Mouse (Mus musculus): ENCODE measurements around the gene Abhd15. TPM values are rescaled to one million over a fixed set of nuclear protein-coding genes. Genes with fewer than 3 reads are reported as not detected.
"Not testable (repeated sequence)": the region's sequence is repeated elsewhere in the genome, so short reads cannot be mapped to it uniquely, and the experiment has no call there.

Gene Abhd15
- polyA plus RNA-seq, 1 experiment from 2014 or later = 1.6 TPM

- H3K27ac ChIP-seq (replicated peaks in 1 of 2; ENCODE audit: control insufficient read depth in 1 of 2, insufficient read depth in 1 of 2, low read depth in 2 of 2, low read length in 2 of 2) = no peak overlapping the region
- ATAC-seq (ENCODE audit: insufficient number of reproducible peaks, insufficient read depth, low FRiP score, low read depth) = no peak
- H3K9ac ChIP-seq (ENCODE audit: low read length) = no peak overlapping the region
- 57% methylated on average over 5 of the region's 5 CpGs for WGBS
- no peaks in the 10 kb centered on the region for H3K36me3 ChIP-seq (ENCODE audit: control insufficient read depth, insufficient read depth, low read length)
- H3K4me3 ChIP-seq (ENCODE audit: control insufficient read depth in 1 of 2, insufficient read depth in 1 of 2, low read depth in 1 of 2, low read length in 2 of 2) = no peak overlapping the region
- H3K4me2 ChIP-seq (ENCODE audit: low read length) = no peak overlapping the region
- no peaks in the 10 kb centered on the region for H3K9me3 ChIP-seq (ENCODE audit: control insufficient read depth, low read length)
- H3K4me1 ChIP-seq (ENCODE audit: control insufficient read depth in 2 of 2, insufficient read depth in 2 of 2, low read length in 2 of 2) = peaks cover 2 to 3% of the 10 kb centered on the region in 2 experiments; a peak in 2 of 4 replicates
- H3K27me3 ChIP-seq (ENCODE audit: control insufficient read depth, insufficient read depth, low read length) = peaks cover 5% of the 10 kb centered on the region
These were observed 5.9 kb downstream of the Abhd15 start for GRCm38 (mm10) chr11:77520601-77521529.

- no peak for ATAC-seq (ENCODE audit: insufficient number of reproducible peaks, insufficient read depth, low FRiP score, low read depth)
- Histone ChIP-seq H3K9ac (ENCODE audit: low read length) (no peak overlapping the region), H3K9me3 (ENCODE audit: control insufficient read depth, low read length) (no peaks in the 10 kb centered on the region), H3K36me3 (ENCODE audit: control insufficient read depth, insufficient read depth, low read length) (peaks cover 10% of the 10 kb centered on the region), H3K27me3 (ENCODE audit: control insufficient read depth, insufficient read depth, low read length) (no peaks in the 10 kb centered on the region), H3K4me1 (ENCODE audit: control insufficient read depth in 2 of 2, insufficient read depth in 2 of 2, low read length in 2 of 2) (no peaks in the 10 kb centered on the region), H3K4me3 (ENCODE audit: control insufficient read depth in 1 of 2, insufficient read depth in 1 of 2, low read depth in 1 of 2, low read length in 2 of 2) (no peak overlapping the region), H3K27ac (replicated peaks in 1 of 2; ENCODE audit: control insufficient read depth in 1 of 2, insufficient read depth in 1 of 2, low read depth in 2 of 2, low read length in 2 of 2) (no peak overlapping the region), H3K4me2 (ENCODE audit: low read length) (no peak overlapping the region)
- 75% methylated on average over 3 of the region's 3 CpGs for WGBS
These were observed 11.0 kb downstream of the Abhd15 start for GRCm38 (mm10) chr11:77525804-77526486.

DNA sequence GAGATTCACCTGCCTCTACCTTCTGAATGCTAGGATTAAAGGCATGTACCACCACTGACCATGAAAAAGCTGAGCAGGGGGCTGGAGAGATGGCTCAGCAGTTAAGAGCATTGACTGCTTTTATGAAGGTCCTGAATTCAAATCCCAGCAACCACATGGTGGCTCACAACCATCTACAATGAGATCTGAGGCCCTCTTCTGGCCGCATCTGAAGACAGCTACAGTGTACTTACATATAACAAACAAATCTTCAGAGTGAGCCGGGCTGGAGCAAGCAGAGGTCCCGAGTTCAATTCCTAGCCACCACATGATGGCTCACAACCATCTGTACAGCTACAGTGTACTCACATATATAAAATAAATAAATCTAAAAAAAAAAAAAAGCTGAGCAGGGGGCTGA is 13.5 kb downstream of the Abhd15 start:
- ATAC-seq (ENCODE audit: insufficient number of reproducible peaks, insufficient read depth, low FRiP score, low read depth) = not testable (repeated sequence)
- 84% methylated on average over 3 of the region's 3 CpGs for WGBS

GRCm38 (mm10) chr11:77529644-77530043 is 14.7 kb downstream of the Abhd15 start:
- Histone ChIP-seq H3K27me3 (ENCODE audit: control insufficient read depth, insufficient read depth, low read length) (no peaks in the 10 kb centered on the region), H3K4me1 (ENCODE audit: control insufficient read depth in 2 of 2, insufficient read depth in 2 of 2, low read length in 2 of 2) (no peaks in the 10 kb centered on the region), H3K9me3 (ENCODE audit: control insufficient read depth, low read length) (no peaks in the 10 kb centered on the region), H3K4me2 (ENCODE audit: low read length) (no peak overlapping the region), H3K9ac (ENCODE audit: low read length) (no peak overlapping the region), H3K36me3 (ENCODE audit: control insufficient read depth, insufficient read depth, low read length) (peaks cover 31% of the 10 kb centered on the region), H3K4me3 (ENCODE audit: control insufficient read depth in 1 of 2, insufficient read depth in 1 of 2, low read depth in 1 of 2, low read length in 2 of 2) (no peak overlapping the region), H3K27ac (replicated peaks in 1 of 2; ENCODE audit: control insufficient read depth in 1 of 2, insufficient read depth in 1 of 2, low read depth in 2 of 2, low read length in 2 of 2) (no peak overlapping the region)
- 67% methylated on average over 3 of the region's 3 CpGs for WGBS
- ATAC-seq (ENCODE audit: insufficient number of reproducible peaks, insufficient read depth, low FRiP score, low read depth) = no peak

More for the DNA sequence above, 13.5 kb downstream of the Abhd15 start:
- peaks cover 22% of the 10 kb centered on the region for H3K36me3 ChIP-seq (ENCODE audit: control insufficient read depth, insufficient read depth, low read length)
- H3K9ac ChIP-seq (ENCODE audit: low read length); H3K27me3 ChIP-seq (ENCODE audit: control insufficient read depth, insufficient read depth, low read length); H3K27ac ChIP-seq (replicated peaks in 1 of 2; ENCODE audit: control insufficient read depth in 1 of 2, insufficient read depth in 1 of 2, low read depth in 2 of 2, low read length in 2 of 2); H3K4me3 ChIP-seq (ENCODE audit: control insufficient read depth in 1 of 2, insufficient read depth in 1 of 2, low read depth in 1 of 2, low read length in 2 of 2); H3K4me2 ChIP-seq (ENCODE audit: low read length); H3K4me1 ChIP-seq (ENCODE audit: control insufficient read depth in 2 of 2, insufficient read depth in 2 of 2, low read length in 2 of 2); H3K9me3 ChIP-seq (ENCODE audit: control insufficient read depth, low read length): not testable (repeated sequence)

DNA sequence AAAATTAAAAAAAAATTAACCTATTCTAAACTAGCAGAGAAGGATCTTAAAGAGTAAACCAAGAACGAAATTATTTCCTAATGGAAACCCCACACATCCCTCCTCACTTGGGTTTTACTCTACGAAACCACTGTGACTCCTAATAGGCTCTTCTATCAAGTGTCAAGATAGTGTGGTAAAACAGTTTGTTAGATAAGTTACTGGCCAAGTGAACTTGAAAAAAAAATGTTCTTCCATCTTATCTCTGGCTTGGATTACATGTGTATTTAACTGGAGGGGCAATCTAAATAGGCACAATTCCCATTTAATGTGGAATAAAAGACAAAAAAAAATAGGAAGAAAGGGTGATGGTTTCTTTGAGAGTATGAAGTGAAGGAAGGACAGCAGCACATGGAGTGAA is 15.9 kb downstream of the Abhd15 start:
- H3K27ac ChIP-seq (replicated peaks in 1 of 2; ENCODE audit: control insufficient read depth in 1 of 2, insufficient read depth in 1 of 2, low read depth in 2 of 2, low read length in 2 of 2) = no peak overlapping the region
- WGBS = 71% methylated on average over 2 of the region's 2 CpGs

DNA sequence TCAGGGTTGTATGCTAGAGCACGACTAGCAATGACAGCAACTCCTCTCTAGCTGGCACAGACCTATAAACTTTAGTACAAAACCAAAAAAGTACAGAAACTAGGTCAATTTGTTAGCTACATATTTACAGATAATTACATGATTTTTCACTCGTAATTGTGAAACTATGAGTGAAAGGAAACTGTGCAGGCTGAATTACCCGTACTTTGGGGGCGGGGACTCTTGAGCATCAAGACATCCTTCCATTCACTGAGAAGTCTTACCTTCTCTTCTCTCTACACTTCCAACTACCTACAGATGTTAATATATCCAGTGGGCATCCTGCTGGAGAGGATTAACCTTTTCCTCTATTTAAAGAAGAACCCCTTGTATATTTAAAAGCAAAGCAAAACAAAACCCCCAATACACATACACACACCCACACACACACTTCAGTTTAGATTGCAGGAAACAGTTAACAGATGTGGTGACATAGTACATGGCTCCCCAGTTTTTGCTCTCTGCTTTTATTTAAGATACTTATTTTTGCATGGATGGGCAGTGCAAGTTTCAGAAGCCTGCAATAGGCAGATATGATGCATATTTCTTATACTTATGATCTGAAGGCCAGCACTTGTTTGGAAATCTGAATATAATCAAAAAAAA is 17.4 kb downstream of the Abhd15 start:
- no peak overlapping the region for H3K4me2 ChIP-seq (ENCODE audit: low read length)
- H3K36me3 ChIP-seq (ENCODE audit: control insufficient read depth, insufficient read depth, low read length) = peaks cover 55% of the 10 kb centered on the region
- WGBS = 88% methylated on average over 4 of the region's 4 CpGs
- H3K4me1 ChIP-seq (ENCODE audit: control insufficient read depth in 2 of 2, insufficient read depth in 2 of 2, low read length in 2 of 2) = no peaks in the 10 kb centered on the region
- ATAC-seq (ENCODE audit: insufficient number of reproducible peaks, insufficient read depth, low FRiP score, low read depth) = no peak
- no peak overlapping the region for H3K9ac ChIP-seq (ENCODE audit: low read length)
- no peaks in the 10 kb centered on the region for H3K27me3 ChIP-seq (ENCODE audit: control insufficient read depth, insufficient read depth, low read length)
- no peaks in the 10 kb centered on the region for H3K9me3 ChIP-seq (ENCODE audit: control insufficient read depth, low read length)
- H3K27ac ChIP-seq (replicated peaks in 1 of 2; ENCODE audit: control insufficient read depth in 1 of 2, insufficient read depth in 1 of 2, low read depth in 2 of 2, low read length in 2 of 2) = no peak overlapping the region
- H3K4me3 ChIP-seq (ENCODE audit: control insufficient read depth in 1 of 2, insufficient read depth in 1 of 2, low read depth in 1 of 2, low read length in 2 of 2) = no peak overlapping the region

More for the DNA sequence above, 15.9 kb downstream of the Abhd15 start:
- no peak for ATAC-seq (ENCODE audit: insufficient number of reproducible peaks, insufficient read depth, low FRiP score, low read depth)
- Histone ChIP-seq H3K4me3 (ENCODE audit: control insufficient read depth in 1 of 2, insufficient read depth in 1 of 2, low read depth in 1 of 2, low read length in 2 of 2) (no peak overlapping the region), H3K27me3 (ENCODE audit: control insufficient read depth, insufficient read depth, low read length) (no peaks in the 10 kb centered on the region), H3K4me2 (ENCODE audit: low read length) (no peak overlapping the region), H3K9me3 (ENCODE audit: control insufficient read depth, low read length) (no peaks in the 10 kb centered on the region), H3K4me1 (ENCODE audit: control insufficient read depth in 2 of 2, insufficient read depth in 2 of 2, low read length in 2 of 2) (no peaks in the 10 kb centered on the region), H3K36me3 (ENCODE audit: control insufficient read depth, insufficient read depth, low read length) (peaks cover 40% of the 10 kb centered on the region), H3K9ac (ENCODE audit: low read length) (no peak overlapping the region)

DNA sequence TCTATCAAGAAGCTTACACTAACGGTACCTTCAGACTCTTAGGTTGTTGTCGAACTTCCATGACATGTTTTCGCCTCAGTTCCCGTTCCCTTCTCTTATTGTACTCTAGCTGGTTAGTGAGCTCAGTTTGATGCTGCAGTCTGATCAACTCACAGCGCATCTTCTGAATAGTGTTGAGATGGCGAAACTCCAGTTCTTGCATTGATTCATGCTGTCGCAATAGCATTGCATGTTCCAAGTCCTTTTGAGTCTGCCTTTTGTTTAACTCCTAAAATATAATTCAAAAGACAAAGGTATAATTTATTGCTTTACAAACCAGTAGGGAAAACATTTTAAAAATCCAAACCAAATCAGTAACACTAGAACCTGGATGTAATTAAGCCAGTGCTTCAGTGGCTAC is 30.3 kb downstream of the Abhd15 start:
- H3K4me3 ChIP-seq (ENCODE audit: control insufficient read depth in 1 of 2, insufficient read depth in 1 of 2, low read depth in 1 of 2, low read length in 2 of 2) = no peak overlapping the region
- peaks cover 89% of the 10 kb centered on the region for H3K36me3 ChIP-seq (ENCODE audit: control insufficient read depth, insufficient read depth, low read length)
- ATAC-seq (ENCODE audit: insufficient number of reproducible peaks, insufficient read depth, low FRiP score, low read depth) = no peak
- no peak overlapping the region for H3K9ac ChIP-seq (ENCODE audit: low read length)
- H3K27me3 ChIP-seq (ENCODE audit: control insufficient read depth, insufficient read depth, low read length) = no peaks in the 10 kb centered on the region
- 96% methylated on average over 7 of the region's 7 CpGs for WGBS
- H3K9me3 ChIP-seq (ENCODE audit: control insufficient read depth, low read length) = no peaks in the 10 kb centered on the region
- H3K27ac ChIP-seq (replicated peaks in 1 of 2; ENCODE audit: control insufficient read depth in 1 of 2, insufficient read depth in 1 of 2, low read depth in 2 of 2, low read length in 2 of 2) = no peak overlapping the region
- no peak overlapping the region for H3K4me2 ChIP-seq (ENCODE audit: low read length)
- H3K4me1 ChIP-seq (ENCODE audit: control insufficient read depth in 2 of 2, insufficient read depth in 2 of 2, low read length in 2 of 2) = no peaks in the 10 kb centered on the region

Data from heart, embryonic 14.5 days (tissue).